Mouse (Mus musculus) CH12.LX (cell line): ENCODE measurements around the gene Ilf3. TPM values are rescaled to one million over a fixed set of nuclear protein-coding genes. Genes with fewer than 3 reads are reported as not detected.

ENCODE experiments used
- DNase-seq: peaks from one replicate; pipeline ENCODE4 v3.0.0-alpha.2; 2013; ENCODE audit errors: extremely low read depth
- H3K27ac ChIP-seq: 2 replicates; pipeline ENCODE4 v1.5.1; 2012; ENCODE audit warnings: low read depth, mild to moderate bottlenecking, control low read depth, moderate library complexity; ENCODE audit not compliant: insufficient read depth
- H3K27me3 ChIP-seq: replicated peaks from 2 replicates; pipeline ENCODE3; 2012; ENCODE audit warnings: inconsistent platforms
- H3K36me3 ChIP-seq, 2 experiments: replicated peaks in 1 of 2; 2 replicates each; pipeline versions ENCODE3 to v1.6.1; 2012; ENCODE audit warnings: inconsistent platforms in 1 of 2, low read length in 1 of 2, mild to moderate bottlenecking in 1 of 2, mixed read lengths in 1 of 2, moderate library complexity in 1 of 2; ENCODE audit not compliant: control insufficient read depth in 1 of 2, insufficient read depth in 1 of 2
- H3K4me1 ChIP-seq, 2 experiments: 2 replicates each; pipeline ENCODE4 v1.6.1; 2012; ENCODE audit warnings: inconsistent platforms in 1 of 2, moderate library complexity in 1 of 2; ENCODE audit not compliant: insufficient read depth in 2 of 2, control insufficient read depth in 1 of 2
- H3K4me2 ChIP-seq: 2 replicates; pipeline ENCODE4 v1.6.1; 2012; ENCODE audit warnings: low read depth, mild to moderate bottlenecking, control low read depth; ENCODE audit not compliant: poor library complexity, insufficient read depth, severe bottlenecking
- H3K4me3 ChIP-seq, 3 experiments: fragments of 150-350 bp in 1 of 3; sonication (generic) in 1 of 3; replicated peaks in 1 of 3; 2 replicates each; pipeline versions ENCODE3 to v1.5.1; 2011 to 2012; ENCODE audit warnings: low read depth in 2 of 3, low read length in 2 of 3, mild to moderate bottlenecking in 2 of 3, moderate library complexity in 2 of 3, control low read depth in 1 of 3, improper control_type of control experiment in 1 of 3, inconsistent platforms in 1 of 3, mixed read lengths in 1 of 3; ENCODE audit not compliant: poor library complexity in 1 of 3
- H3K79me2 ChIP-seq: replicated peaks from 2 replicates; pipeline ENCODE4 v1.6.1; 2012; ENCODE audit warnings: mild to moderate bottlenecking, moderate library complexity; ENCODE audit not compliant: control insufficient read depth, poor library complexity, insufficient read depth, severe bottlenecking; ENCODE audit errors: extremely low read depth
- H3K9ac ChIP-seq: 2 replicates; pipeline ENCODE4 v1.6.1; 2012; ENCODE audit warnings: low read depth, mild to moderate bottlenecking, control low read depth, moderate library complexity; ENCODE audit not compliant: insufficient read depth
- H3K9me3 ChIP-seq: replicated peaks from 2 replicates; pipeline ENCODE3; 2012; ENCODE audit warnings: low read length, inconsistent platforms, mixed read lengths
- BHLHE40 ChIP-seq: IDR thresholded peaks from 2 replicates; pipeline ENCODE4 v1.6.1; 2011; ENCODE audit warnings: mild to moderate bottlenecking, low read depth, low read length, improper control_type of control experiment
- CHD2 ChIP-seq: IDR thresholded peaks from 2 replicates; pipeline ENCODE4 v1.6.1; 2011; ENCODE audit warnings: low read length, improper control_type of control experiment
- E2F4 ChIP-seq: IDR thresholded peaks from 2 replicates; pipeline ENCODE4 v1.6.1; 2011; ENCODE audit warnings: low read depth, low read length, improper control_type of control experiment; ENCODE audit not compliant: insufficient replicate concordance
- ELF1 ChIP-seq: IDR thresholded peaks from 2 replicates; pipeline ENCODE4 v1.6.1; 2014; ENCODE audit warnings: low read depth, mild to moderate bottlenecking, inconsistent platforms, low read length, improper control_type of control experiment
- EP300 ChIP-seq: IDR thresholded peaks from 2 replicates; pipeline ENCODE4 v1.6.1; 2011; ENCODE audit warnings: low read length, improper control_type of control experiment
- IRF4 ChIP-seq: IDR thresholded peaks from 2 replicates; pipeline ENCODE4 v1.6.1; 2014; ENCODE audit warnings: low read depth, mild to moderate bottlenecking, inconsistent platforms, low read length, improper control_type of control experiment
- JUN ChIP-seq: IDR thresholded peaks from 2 replicates; pipeline ENCODE4 v1.6.1; 2011; ENCODE audit warnings: low read depth, mild to moderate bottlenecking, low read length, improper control_type of control experiment, moderate library complexity; ENCODE audit not compliant: insufficient read depth
- JUND ChIP-seq: conservative IDR thresholded peaks from 2 replicates; pipeline ENCODE4 v1.6.1; 2011; ENCODE audit warnings: low read depth, low read length, improper control_type of control experiment
- KAT2A ChIP-seq: IDR thresholded peaks from 2 replicates; pipeline ENCODE4 v1.6.1; 2012; ENCODE audit warnings: low read length, improper control_type of control experiment, inconsistent platforms; ENCODE audit not compliant: insufficient replicate concordance
- MAZ ChIP-seq: IDR thresholded peaks from 2 replicates; pipeline ENCODE4 v1.6.1; 2012; ENCODE audit warnings: low read depth, mild to moderate bottlenecking, inconsistent platforms, low read length, improper control_type of control experiment, moderate library complexity
- MEF2A ChIP-seq: IDR thresholded peaks from 2 replicates; pipeline ENCODE4 v1.6.1; 2014; ENCODE audit warnings: low read depth, mild to moderate bottlenecking, inconsistent platforms, low read length, improper control_type of control experiment, borderline replicate concordance
- MXI1 ChIP-seq: IDR thresholded peaks from 2 replicates; pipeline ENCODE4 v1.6.1; 2011; ENCODE audit warnings: mild to moderate bottlenecking, low read depth, low read length, improper control_type of control experiment
- MYC ChIP-seq: IDR thresholded peaks from 2 replicates; pipeline ENCODE4 v1.6.1; 2011; ENCODE audit warnings: low read depth, mild to moderate bottlenecking, improper control_type of control experiment, low read length
- NELFE ChIP-seq: IDR thresholded peaks from 2 replicates; pipeline ENCODE4 v1.6.1; 2011; ENCODE audit warnings: low read depth, low read length, improper control_type of control experiment
- NRF1 ChIP-seq: IDR thresholded peaks from 2 replicates; pipeline ENCODE4 v1.6.1; 2014; ENCODE audit warnings: low read depth, mild to moderate bottlenecking, inconsistent platforms, low read length, improper control_type of control experiment, moderate library complexity
- PAX5 ChIP-seq: IDR thresholded peaks from 2 replicates; pipeline ENCODE4 v1.6.1; 2012; ENCODE audit warnings: low read length, inconsistent platforms, mixed read lengths
- POLR2A ChIP-seq: IDR thresholded peaks from 2 replicates; pipeline ENCODE4 v1.6.1; 2011; ENCODE audit warnings: low read depth, mild to moderate bottlenecking, improper control_type of control experiment, low read length
- POLR2AphosphoS2 ChIP-seq: IDR thresholded peaks from 2 replicates; pipeline ENCODE4 v1.6.1; 2011; ENCODE audit warnings: low read depth, low read length, improper control_type of control experiment
- RAD21 ChIP-seq: IDR thresholded peaks from 2 replicates; pipeline ENCODE4 v1.6.1; 2011; ENCODE audit warnings: low read depth, mild to moderate bottlenecking, low read length, improper control_type of control experiment, moderate library complexity
- SIN3A ChIP-seq: IDR thresholded peaks from 2 replicates; pipeline ENCODE4 v1.6.1; 2012; ENCODE audit warnings: low read length, improper control_type of control experiment, inconsistent platforms
- SMC3 ChIP-seq: IDR thresholded peaks from 2 replicates; pipeline ENCODE4 v1.6.1; 2011; ENCODE audit warnings: low read depth, low read length, improper control_type of control experiment
- USF1 ChIP-seq: IDR thresholded peaks from 2 replicates; pipeline ENCODE4 v1.6.1; 2014; ENCODE audit warnings: low read depth, mild to moderate bottlenecking, inconsistent platforms, low read length, improper control_type of control experiment
- ZC3H11A ChIP-seq: IDR thresholded peaks from 2 replicates; pipeline ENCODE4 v1.6.1; 2012; ENCODE audit warnings: low read depth, mild to moderate bottlenecking, inconsistent platforms, low read length, improper control_type of control experiment
- ZKSCAN1 ChIP-seq: IDR thresholded peaks from 2 replicates; pipeline ENCODE4 v1.6.1; 2012; ENCODE audit warnings: low read depth, inconsistent platforms, low read length, improper control_type of control experiment, borderline replicate concordance
- ZNF384 ChIP-seq: IDR thresholded peaks from 2 replicates; pipeline ENCODE4 v1.6.1; 2012; ENCODE audit warnings: low read depth, low read length, improper control_type of control experiment, inconsistent platforms
- dilution Hi-C: fragments of 300-500 bp; cut with MboI; formaldehyde crosslinking; loops from 2 replicates; pipeline ENCODE4 v1.14.3; 2020; ENCODE audit warnings: low sequenced_read_pairs; ENCODE audit not compliant: extremely low pct_unique_long_range_greater_than_20kb, extremely low pct_ligation_motif_present
- in situ Hi-C: fragments of 300-500 bp; cut with MboI; formaldehyde crosslinking; loops from 3 replicates; pipeline ENCODE4 v1.14.3; 2019; ENCODE audit warnings: low sequenced_read_pairs, low pct_ligation_motif_present, low pct_unique_long_range_greater_than_20kb, mixed read lengths
- polyA plus RNA-seq: library from polyadenylated mRNA; unstranded; fragments of >175 nt; gene quantifications from 2 replicates; pipeline ENCODE4 v1.2.1, GENCODE M21; 2012; ENCODE audit warnings: low read depth; ENCODE audit not compliant: insufficient read length
- total RNA-seq, 2 experiments: library from RNA; depleted of rRNA; stranded (reverse); fragments of 300-350 nt in 1 of 2; fragments of >200 nt in 1 of 2; gene quantifications; 2 replicates each; pipeline ENCODE4 v1.2.3; 2012 to 2014

The Ilf3 gene
- total and polyA plus RNA-seq, 3 experiments: 72.8 to 128 (median 77.3) TPM

GRCm38 (mm10) chr9:21329699-21330289 lies 37.9 kb upstream of the Ilf3 start:
- in situ Hi-C loops: no loop called here
- Histone ChIP-seq H3K27me3 (no peaks in the 10 kb centered on the region), H3K4me3 (no peak overlapping the region)

GRCm38 (mm10) chr9:21331365-21332140 lies 36.1 kb upstream of the Ilf3 start:
- Histone ChIP-seq H3K36me3 (peaks cover 3 to 46% of the 10 kb centered on the region in 2 experiments), H3K4me1 (peaks cover 21 to 54% of the 10 kb centered on the region in 2 experiments), H3K4me3 (no peak overlapping the region), H3K79me2 (peaks cover 36% of the 10 kb centered on the region), H3K4me2 (no peak overlapping the region), H3K9me3 (peaks cover 2% of the 10 kb centered on the region), H3K27me3 (no peaks in the 10 kb centered on the region), H3K9ac (no peak overlapping the region)
- no peak for DNase-seq
- in situ Hi-C loops: no loop called here
- dilution Hi-C loops: no loop called here
- TF ChIP-seq CHD2 (no peak), ELF1 (no peak), SIN3A (no peak), PAX5 (no peak), KAT2A (no peak), USF1 (no peak), ZNF384 (no peak), POLR2AphosphoS2 (no peak), MAZ (no peak), RAD21 (no peak), JUN (no peak), IRF4 (no peak), NRF1 (no peak), JUND (no peak), EP300 (no peak), NELFE (no peak), POLR2A (no peak), ZC3H11A (no peak), MXI1 (no peak), SMC3 (no peak)
- TF ChIP-seq, all 38 proteins: peak for 0
- no peak overlapping the region for H3K27ac ChIP-seq

More at GRCm38 (mm10) chr9:21329699-21330289, 37.9 kb upstream of the Ilf3 start:
- dilution Hi-C loops: no loop called here
- H3K36me3 ChIP-seq: peaks cover 3 to 47% of the 10 kb centered on the region in 2 experiments
- peaks cover 42% of the 10 kb centered on the region for H3K79me2 ChIP-seq
- H3K9me3 ChIP-seq: peaks cover 2% of the 10 kb centered on the region
- no peak for TF ChIP-seq ZC3H11A
- no peak for TF ChIP-seq MEF2A
- no peak for TF ChIP-seq RAD21
- no peak for TF ChIP-seq MYC
- TF ChIP-seq ZNF384: no peak
- TF ChIP-seq CHD2: no peak
- no peak; the same call in 1 of the 2 replicates for TF ChIP-seq USF1
- no peak for TF ChIP-seq ELF1
- TF ChIP-seq E2F4: no peak
- TF ChIP-seq ZKSCAN1: no peak
- TF ChIP-seq MXI1: no peak
- TF ChIP-seq BHLHE40: no peak
- no peak for TF ChIP-seq KAT2A
- peaks cover 23 to 67% of the 10 kb centered on the region in 2 experiments for H3K4me1 ChIP-seq
- no peak overlapping the region for H3K9ac ChIP-seq
- peak; percentile 50 for DNase-seq
- H3K4me2 ChIP-seq: no peak overlapping the region
- no peak overlapping the region for H3K27ac ChIP-seq
